Comparison of ENCODE assay signal across 12 mouse cellular contexts in genomic region chr5:64479315-64479714, GRCm38 (mm10).
DNase-seq lines count a peak whose midpoint lies in the region; ATAC-seq lines count a peak whose summit lies in the region.
"Had no signal": no experiment of that assay in that cellular context is flagged by ENCODE, and none has a peak within 500 bp of the region (broad histone marks: within the 10 kb centered on the region; RNA-seq: fewer than 3 reads in every experiment).

No protein-coding gene starts in this region.

- peak overlapping the region; percentile 7; the same call in 1 of the 2 replicates for H3K4me2 ChIP-seq in forebrain, embryonic 16.5 days (ENCODE audit: low read length)
- H3K4me2 ChIP-seq: liver, embryonic 15.5 days had no signal

- H3K27me3 ChIP-seq in forebrain, embryonic 16.5 days (replicated peaks; ENCODE audit: control insufficient read depth, insufficient read depth, low read length): no peaks in the 10 kb centered on the region
- H3K27me3 ChIP-seq: liver, embryonic 15.5 days had no signal

- H3K4me1 ChIP-seq in forebrain, embryonic 16.5 days (replicated peaks; ENCODE audit: control insufficient read depth, insufficient read depth, low read length): peaks cover 6% of the 10 kb centered on the region; the same call in 1 of the 2 replicates
- H3K4me1 ChIP-seq: liver, embryonic 15.5 days had no signal

- H3K4me3 ChIP-seq in forebrain, embryonic 16.5 days (replicated peaks; ENCODE audit: low read length): no peak overlapping the region
- H3K4me3 ChIP-seq: liver, embryonic 15.5 days; megakaryocyte, embryonic 14.5 days had no signal

- no peak for ATAC-seq in forebrain, embryonic 16.5 days

- no peak overlapping the region for H3K9ac ChIP-seq in forebrain, embryonic 16.5 days (replicated peaks; ENCODE audit: low read depth, low read length)
- H3K9ac ChIP-seq: liver, embryonic 15.5 days had no signal

- H3K36me3 ChIP-seq in forebrain, embryonic 16.5 days (ENCODE audit: control insufficient read depth, insufficient read depth): no peaks in the 10 kb centered on the region
- H3K36me3 ChIP-seq: liver, embryonic 15.5 days had no signal

- WGBS in forebrain, embryonic 16.5 days: 46% methylated on average over 8 of the region's 8 CpGs

- DNase-seq in layer of hippocampus, adult 18-20 months (ENCODE audit: low spot score in 2 of 2): peak; percentile 35 to 48
- no peak for DNase-seq in layer of hippocampus, adult 11-12 months (ENCODE audit: low spot score)
- DNase-seq in adipocyte (ENCODE audit: low spot score): peak; percentile 28
- DNase-seq in kidney, postnatal 36 days: peak; percentile 28 to 48
- no peak for DNase-seq in spleen, postnatal 10 days (ENCODE audit: low spot score in 2 of 2)
- DNase-seq in gastrocnemius, postnatal 4 days (ENCODE audit: low spot score in 2 of 2): no peak
- DNase-seq: gastrocnemius, postnatal 36 days; heart, postnatal 14 days; thymus, postnatal 25 days had no signal

- H3K9me3 ChIP-seq in forebrain, embryonic 16.5 days (ENCODE audit: control insufficient read depth, low read length): 0 out of 2 replicates have a peak, but pooled peaks cover 2% of the 10 kb centered on the region
- H3K9me3 ChIP-seq: liver, embryonic 15.5 days; megakaryocyte, embryonic 14.5 days had no signal

- no peak overlapping the region for H3K27ac ChIP-seq in forebrain, embryonic 16.5 days (ENCODE audit: low read length)
- H3K27ac ChIP-seq: liver, embryonic 15.5 days had no signal

Comparison
In these comparisons a context has a peak if more than half of its experiments do, and no peak if none do; other contexts are left out.
1. DNase-seq: peak in layer of hippocampus, adult 18-20 months (2 of 2), adipocyte (single experiment) and kidney, postnatal 36 days (2 of 2); none in layer of hippocampus, adult 11-12 months (single experiment), spleen, postnatal 10 days (0 of 2) and gastrocnemius, postnatal 4 days (0 of 2).